Mouse (Mus musculus) embryonic facial prominence, embryonic 13.5 days (tissue): ENCODE results near the gene Retreg2. TPM values are rescaled to one million over a fixed set of nuclear protein-coding genes. Genes with fewer than 3 reads are reported as not detected.

Experiments used
- ATAC-seq: fragments of 200-750 bp; cut with Nextera tagmentation; 2 replicates; pipeline ENCODE4 v1.8.0; 2017; ENCODE audit warnings: low read depth; ENCODE audit not compliant: insufficient number of reproducible peaks, insufficient read depth, low FRiP score, low TSS enrichment
- H3K27ac ChIP-seq: fragments of 300-500 bp; sonication (generic); 2 replicates; pipeline ENCODE4 v1.5.1; 2015; ENCODE audit warnings: moderate library complexity, mild to moderate bottlenecking, inconsistent platforms
- H3K27me3 ChIP-seq: fragments of 300-500 bp; sonication (generic); 2 replicates; pipeline ENCODE4 v1.6.1; 2015; ENCODE audit warnings: mild to moderate bottlenecking, inconsistent platforms
- H3K36me3 ChIP-seq: fragments of 300-500 bp; sonication (generic); 2 replicates; pipeline ENCODE4 v1.6.1; 2015; ENCODE audit warnings: mild to moderate bottlenecking, inconsistent platforms
- H3K4me1 ChIP-seq: fragments of 300-500 bp; sonication (generic); 2 replicates; pipeline ENCODE4 v1.6.1; 2015; ENCODE audit warnings: inconsistent platforms
- H3K4me2 ChIP-seq: fragments of 300-500 bp; sonication (generic); 2 replicates; pipeline ENCODE4 v1.6.1; 2015; ENCODE audit warnings: moderate library complexity, mild to moderate bottlenecking, inconsistent platforms
- H3K4me3 ChIP-seq: fragments of 300-500 bp; sonication (generic); 2 replicates; pipeline ENCODE4 v1.5.1; 2015; ENCODE audit warnings: mild to moderate bottlenecking, inconsistent platforms
- H3K9ac ChIP-seq: fragments of 300-500 bp; sonication (generic); 2 replicates; pipeline ENCODE4 v1.6.1; 2015; ENCODE audit warnings: mild to moderate bottlenecking, inconsistent platforms
- H3K9me3 ChIP-seq: fragments of 300-500 bp; sonication (generic); 2 replicates; pipeline ENCODE4 v1.6.1; 2016; ENCODE audit warnings: inconsistent platforms
- WGBS: fragments of 180-500 bp; shearing (Covaris S2); methylation state at CpG from one replicate; pipeline ENCODE4 v1.1.7; 2015; ENCODE audit warnings: mixed read lengths; 5-methylcytosine and 5-hydroxymethylcytosine counted together
- polyA plus RNA-seq: library from polyadenylated mRNA; unstranded; fragments of >200 nt; fragmentation: Nextera tagmentation; extraction: Ambion mirVana; gene quantifications from 2 replicates; pipeline ENCODE4 v1.2.1, GENCODE M21; 2015

Retreg2 gene
- polyA plus RNA-seq, 1 experiment from 2014 or later = 39.4 TPM

- 0 out of 2 replicates have a peak, but pooled peaks have one; percentile 23 for ATAC-seq
- Histone ChIP-seq H3K9me3 (no peaks in the 10 kb centered on the region), H3K4me1 (peaks cover 26% of the 10 kb centered on the region), H3K4me2 (peak overlapping the region; percentile 95), H3K27me3 (no peaks in the 10 kb centered on the region), H3K27ac (peak overlapping the region; percentile 97), H3K9ac (peak overlapping the region; percentile 96), H3K36me3 (peaks cover 58% of the 10 kb centered on the region), H3K4me3 (peak overlapping the region; percentile 93)
- under 1% methylated on average over 53 of the region's 53 CpGs for WGBS
These were observed 940 bp upstream of the Retreg2 start for GRCm38 (mm10) chr1:75141486-75142190.

GRCm38 (mm10) chr1:75145589-75145988, 3.0 kb downstream of the Retreg2 start:
- no peaks in the 10 kb centered on the region for H3K27me3 ChIP-seq
- H3K9me3 ChIP-seq = no peaks in the 10 kb centered on the region
- H3K36me3 ChIP-seq = peaks cover 48% of the 10 kb centered on the region
- H3K9ac ChIP-seq = no peak overlapping the region
- no peak overlapping the region for H3K4me2 ChIP-seq
- ATAC-seq = no peak
- H3K4me3 ChIP-seq = no peak overlapping the region
- H3K4me1 ChIP-seq = peaks cover 21% of the 10 kb centered on the region
- no peak overlapping the region for H3K27ac ChIP-seq
- WGBS = 97% methylated on average over 3 of the region's 3 CpGs

- WGBS = 82% methylated on average over 7 of the region's 7 CpGs
- H3K9ac ChIP-seq = peak overlapping the region; percentile 37; the same call in 1 of the 2 replicates
- H3K4me2 ChIP-seq = no peak overlapping the region
- no peak overlapping the region for H3K27ac ChIP-seq
- peaks cover 14% of the 10 kb centered on the region for H3K4me1 ChIP-seq
- H3K27me3 ChIP-seq = no peaks in the 10 kb centered on the region
- no peaks in the 10 kb centered on the region for H3K9me3 ChIP-seq
- peaks cover 48% of the 10 kb centered on the region for H3K36me3 ChIP-seq
- ATAC-seq = no peak
- no peak overlapping the region for H3K4me3 ChIP-seq
These were observed 5.0 kb downstream of the Retreg2 start for GRCm38 (mm10) chr1:75147411-75148135.

GRCm38 (mm10) chr1:75148727-75149126, 6.1 kb downstream of the Retreg2 start:
- Histone ChIP-seq H3K4me2 (no peak overlapping the region), H3K27ac (no peak overlapping the region), H3K36me3 (peaks cover 48% of the 10 kb centered on the region), H3K4me3 (no peak overlapping the region), H3K4me1 (peaks cover 8% of the 10 kb centered on the region), H3K9ac (no peak overlapping the region), H3K27me3 (no peaks in the 10 kb centered on the region), H3K9me3 (no peaks in the 10 kb centered on the region)
- WGBS = 87% methylated on average over 4 of the region's 4 CpGs
- no peak for ATAC-seq

GRCm38 (mm10) chr1:75155837-75156236, 13.3 kb downstream of the Retreg2 start:
- Histone ChIP-seq H3K9ac (no peak overlapping the region), H3K27me3 (no peaks in the 10 kb centered on the region), H3K4me3 (no peak overlapping the region), H3K4me1 (no peaks in the 10 kb centered on the region), H3K27ac (no peak overlapping the region), H3K4me2 (no peak overlapping the region), H3K36me3 (no peaks in the 10 kb centered on the region), H3K9me3 (no peaks in the 10 kb centered on the region)
- no peak for ATAC-seq
- 74% methylated on average over 3 of the region's 3 CpGs for WGBS

- no peak overlapping the region for H3K9ac ChIP-seq
- H3K27ac ChIP-seq = no peak overlapping the region
- H3K36me3 ChIP-seq = no peaks in the 10 kb centered on the region
- no peaks in the 10 kb centered on the region for H3K27me3 ChIP-seq
- no peaks in the 10 kb centered on the region for H3K4me1 ChIP-seq
- H3K9me3 ChIP-seq = no peaks in the 10 kb centered on the region
- no peak overlapping the region for H3K4me3 ChIP-seq
- H3K4me2 ChIP-seq = no peak overlapping the region
- ATAC-seq = no peak
These were observed 16.4 kb downstream of the Retreg2 start for GRCm38 (mm10) chr1:75158990-75159389.

GRCm38 (mm10) chr1:75159540-75160255, 17.1 kb downstream of the Retreg2 start:
- ATAC-seq = no peak
- Histone ChIP-seq H3K36me3 (no peaks in the 10 kb centered on the region), H3K4me2 (no peak overlapping the region), H3K27me3 (no peaks in the 10 kb centered on the region), H3K4me3 (no peak overlapping the region), H3K9me3 (no peaks in the 10 kb centered on the region), H3K4me1 (no peaks in the 10 kb centered on the region), H3K9ac (no peak overlapping the region), H3K27ac (no peak overlapping the region)
- 67% methylated on average over 5 of the region's 5 CpGs for WGBS

- Histone ChIP-seq H3K9ac (no peak overlapping the region), H3K4me3 (no peak overlapping the region), H3K9me3 (no peaks in the 10 kb centered on the region), H3K27me3 (no peaks in the 10 kb centered on the region), H3K36me3 (no peaks in the 10 kb centered on the region), H3K27ac (no peak overlapping the region), H3K4me2 (no peak overlapping the region), H3K4me1 (no peaks in the 10 kb centered on the region)
- 83% methylated on average over 4 of the region's 4 CpGs for WGBS
- ATAC-seq = no peak
These were observed 17.7 kb downstream of the Retreg2 start for GRCm38 (mm10) chr1:75160256-75160617.

- peak overlapping the region; percentile 74 for H3K9ac ChIP-seq
- H3K4me1 ChIP-seq = peaks cover 13% of the 10 kb centered on the region
- 6% methylated on average over 7 of the region's 7 CpGs for WGBS
- peaks cover 30% of the 10 kb centered on the region for H3K36me3 ChIP-seq
- peak overlapping the region; percentile 72 for H3K4me3 ChIP-seq
- H3K9me3 ChIP-seq = no peaks in the 10 kb centered on the region
- H3K4me2 ChIP-seq = peak overlapping the region; percentile 79
- H3K27ac ChIP-seq = peak overlapping the region; percentile 91
- no peaks in the 10 kb centered on the region for H3K27me3 ChIP-seq
- ATAC-seq = peak; percentile 22; the same call in 1 of the 2 replicates
These were observed 25.5 kb downstream of the Retreg2 start for GRCm38 (mm10) chr1:75168093-75168471.

- peak within 1 kb of the TSS; percentile 91 for H3K27ac ChIP-seq
- H3K36me3 ChIP-seq = peaks cover 37% of the 10 kb centered on the region
- peak within 1 kb of the TSS; percentile 79 for H3K4me2 ChIP-seq
- peaks cover 13% of the 10 kb centered on the region for H3K4me1 ChIP-seq
- H3K9ac ChIP-seq = peak within 1 kb of the TSS; percentile 74
- H3K9me3 ChIP-seq = no peaks in the 10 kb centered on the region
- peak; percentile 99 for ATAC-seq
- no peaks in the 10 kb centered on the region for H3K27me3 ChIP-seq
- peak within 1 kb of the TSS; percentile 72 for H3K4me3 ChIP-seq
- under 1% methylated on average over 59 of the region's 59 CpGs for WGBS
These were observed 26.2 kb downstream of the Retreg2 start, which contains the start of gene Zfand2b for GRCm38 (mm10) chr1:75168472-75169464. Zfand2b (plus strand) TSS chr1:75168646.
